Mouse (Mus musculus) spleen, postnatal 14 days (tissue): ENCODE data around the gene Rgma.

Source experiments
- DNase-seq, 2 experiments: peaks; one replicate each; pipeline ENCODE4 v3.0.0; 2021 to 2022; ENCODE audit warnings: low spot score in 2 of 2

The Rgma gene

DNA sequence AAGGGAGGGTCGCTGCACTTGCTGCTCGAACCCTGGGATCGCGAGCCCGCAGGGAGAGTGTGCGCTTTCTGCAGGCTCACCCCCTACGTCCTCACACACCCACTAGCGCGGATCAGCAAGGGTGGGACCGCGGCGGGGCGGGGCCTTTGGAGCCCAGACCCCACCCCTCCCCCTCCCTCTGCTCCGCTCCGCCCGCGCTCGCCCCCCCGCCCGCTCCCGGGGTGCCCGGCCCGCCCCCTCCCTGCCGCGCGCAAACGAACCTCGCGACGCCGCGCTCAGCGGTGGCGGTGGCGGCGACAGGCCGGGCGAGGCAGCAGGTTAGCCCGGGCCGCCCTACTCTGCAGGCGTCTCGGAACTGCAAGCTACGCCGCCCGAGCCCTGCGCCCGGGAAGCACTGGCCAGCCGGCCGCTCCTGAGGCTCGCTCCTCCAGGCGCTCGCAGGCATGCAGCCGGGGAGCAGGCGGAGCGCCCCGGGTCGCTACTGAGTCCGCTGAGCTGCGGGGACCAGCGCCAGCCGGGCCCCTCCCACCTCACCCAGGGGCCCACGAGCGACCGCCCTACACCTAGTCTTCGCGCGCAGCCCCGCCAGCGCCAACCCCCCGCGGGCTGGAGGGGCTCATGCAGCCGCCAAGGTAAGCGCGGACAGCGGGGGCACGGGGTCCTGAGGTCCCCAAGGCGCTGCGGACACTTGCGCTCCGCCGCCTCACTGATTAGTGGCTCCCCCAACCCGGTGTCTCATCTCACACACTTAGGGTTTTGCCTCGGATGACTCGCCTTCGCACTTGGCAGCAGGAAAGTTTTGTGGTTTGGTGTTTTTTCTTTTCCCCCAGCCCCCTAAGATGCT, at the start of gene Rgma:
Gene Rgma, plus strand, starts transcription at position 253 of the 844 bp plus-strand sequence.
- DNase-seq, result no peak

DNA sequence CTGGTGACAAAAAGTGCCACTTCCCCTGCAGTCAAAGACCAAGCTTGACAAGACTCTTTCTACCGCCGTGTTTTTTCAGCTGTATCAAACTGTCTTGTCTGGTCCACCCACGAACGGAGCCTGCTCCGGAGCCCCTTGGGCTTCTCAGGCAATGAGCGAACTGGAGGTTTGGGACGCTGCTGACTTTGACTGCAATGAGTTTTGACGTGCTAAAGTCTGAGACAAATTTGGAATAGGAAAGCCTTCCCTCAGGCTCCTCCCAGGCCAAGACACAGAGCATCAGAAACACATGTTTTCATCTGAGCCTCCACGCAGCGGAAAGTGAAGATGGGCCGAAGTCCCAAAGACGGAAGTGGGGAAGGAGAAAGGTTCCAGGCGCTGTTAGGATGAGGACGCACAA, 49.1 kb upstream of the Rgma start:
- no peak for DNase-seq

DNA sequence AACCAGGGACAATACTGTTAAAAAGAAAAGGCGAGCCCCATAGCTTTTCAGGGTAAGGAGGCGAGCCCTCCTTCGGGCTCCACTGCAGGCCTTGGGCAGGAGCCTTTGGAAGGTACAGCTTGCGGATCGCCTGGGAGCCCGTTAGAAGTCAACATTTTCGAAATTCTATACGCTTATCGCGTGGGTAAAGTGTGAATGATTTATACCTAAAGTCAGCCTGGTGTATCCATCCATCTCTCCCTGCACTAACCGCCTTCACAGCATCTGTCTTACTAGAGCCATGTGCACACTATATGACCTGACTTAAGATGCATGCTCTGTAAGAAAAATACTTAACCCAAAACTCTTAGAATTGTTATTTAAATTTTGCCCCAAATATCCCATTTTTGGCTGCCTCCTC, 48.6 kb upstream of the Rgma start:
- no peak for DNase-seq

- no peak for DNase-seq
Measured at GRCm38 (mm10) chr7:73327193-73327592, 48.1 kb upstream of the Rgma start.

DNA sequence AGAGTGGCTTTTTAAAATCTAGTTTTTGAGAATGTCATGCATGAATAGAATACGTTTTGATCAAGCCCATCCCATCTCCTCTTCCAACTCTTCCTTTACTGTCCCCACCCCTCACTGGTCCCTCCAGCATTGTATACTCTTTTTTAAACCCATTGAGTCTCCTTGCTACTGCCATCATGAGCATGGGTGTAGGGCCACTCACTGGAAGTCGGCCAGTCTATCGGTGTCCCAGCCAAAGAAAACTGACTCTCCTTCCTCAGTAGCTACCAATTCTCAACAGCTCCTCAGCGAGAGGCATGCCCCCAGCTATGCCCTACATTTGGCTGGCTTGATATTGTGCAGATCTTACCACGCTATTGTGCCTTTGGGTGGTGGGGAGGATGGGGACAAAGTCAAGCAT, 47.7 kb upstream of the Rgma start:
- DNase-seq, result no peak

DNA sequence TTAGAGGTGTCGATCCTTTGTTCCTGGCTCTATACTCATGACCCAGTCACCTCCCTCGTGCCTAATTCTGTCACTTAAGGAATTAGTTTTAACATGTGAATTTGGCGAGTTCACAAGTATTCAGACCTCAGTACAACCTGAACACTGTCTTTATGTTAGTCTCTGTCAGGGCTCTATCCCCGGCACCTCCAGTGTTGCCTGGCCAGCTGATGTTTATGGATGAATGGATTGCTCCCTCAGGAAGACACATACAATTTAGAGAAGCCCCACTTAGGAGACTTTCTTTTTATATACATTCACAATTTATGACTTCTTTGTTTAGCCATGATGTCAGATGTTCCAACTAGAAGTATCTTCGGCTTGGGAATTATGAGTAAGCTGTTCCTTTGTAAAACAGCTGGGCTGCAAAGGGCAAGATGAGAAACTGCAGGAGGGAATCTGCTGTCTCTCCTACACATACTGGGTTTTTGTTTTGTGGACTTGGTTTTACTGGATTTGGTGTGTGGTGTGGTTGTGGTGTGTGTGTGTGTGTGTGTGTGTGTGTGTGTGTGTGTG, 46.6 kb upstream of the Rgma start:
- no peak for DNase-seq

DNA sequence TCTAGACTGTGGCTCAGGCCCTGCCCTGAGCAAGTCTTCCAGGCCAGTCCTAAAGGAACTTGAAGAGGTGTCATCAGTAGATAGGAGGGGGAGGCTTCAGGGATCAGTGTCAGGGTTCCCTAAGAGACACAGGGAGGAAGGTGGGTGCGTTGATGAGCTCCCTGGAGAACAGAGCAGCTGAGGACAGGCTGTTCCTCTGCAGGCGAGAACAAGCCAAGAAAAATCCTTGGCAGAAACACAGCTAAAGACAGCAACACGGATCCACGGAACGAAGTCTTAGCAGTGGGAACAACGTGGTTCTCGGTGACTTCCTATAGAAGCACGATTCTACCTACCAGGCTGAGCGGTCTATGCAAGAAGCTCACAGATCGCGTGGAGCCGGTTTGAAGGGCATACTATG, 44.6 kb upstream of the Rgma start:
- DNase-seq, result no peak

DNA sequence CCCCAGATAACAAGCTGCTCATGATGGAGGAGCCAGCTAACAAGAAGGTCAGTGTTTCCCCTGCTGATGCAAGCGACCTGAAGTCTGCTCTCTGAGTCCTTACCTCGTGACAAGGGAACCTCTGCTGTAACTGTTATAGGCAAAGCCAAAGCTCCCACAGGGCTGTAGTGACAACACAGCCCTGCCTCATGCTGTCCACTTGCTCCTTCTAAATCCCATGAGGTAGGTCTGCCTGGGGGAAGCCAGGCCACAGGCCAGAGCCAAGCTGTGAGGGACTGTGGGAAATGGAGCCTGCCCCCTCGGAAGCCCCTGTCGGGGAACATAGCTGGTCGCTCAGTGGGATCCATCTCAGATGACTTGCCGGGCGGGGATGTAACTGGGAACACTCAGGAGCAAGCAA, 43.7 kb upstream of the Rgma start:
- DNase-seq, result no peak

GRCm38 (mm10) chr7:73333398-73333988, 41.8 kb upstream of the Rgma start:
- DNase-seq, result no peak

- no peak for DNase-seq
Measured at GRCm38 (mm10) chr7:73334883-73335282, 40.4 kb upstream of the Rgma start.

DNA sequence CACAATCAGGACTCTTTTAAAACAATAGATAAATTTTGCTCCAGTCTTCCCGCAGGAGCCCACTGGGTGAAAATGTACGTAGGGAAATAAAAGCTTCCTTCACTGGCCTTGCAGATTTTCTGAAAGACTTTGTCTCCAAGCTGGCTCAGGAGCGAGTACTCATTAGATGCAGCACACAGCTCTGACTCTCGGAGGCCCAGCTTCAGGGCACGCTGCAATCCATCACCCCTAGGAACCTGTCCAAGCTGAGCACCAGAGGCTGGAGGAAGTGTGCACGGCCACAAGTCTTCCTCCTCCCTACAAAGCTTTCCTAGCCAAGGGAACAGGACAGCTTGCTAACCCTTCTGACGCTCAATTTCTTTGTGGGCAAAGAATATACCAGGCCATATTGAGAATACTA, 38.9 kb upstream of the Rgma start:
- DNase-seq, result no peak

DNA sequence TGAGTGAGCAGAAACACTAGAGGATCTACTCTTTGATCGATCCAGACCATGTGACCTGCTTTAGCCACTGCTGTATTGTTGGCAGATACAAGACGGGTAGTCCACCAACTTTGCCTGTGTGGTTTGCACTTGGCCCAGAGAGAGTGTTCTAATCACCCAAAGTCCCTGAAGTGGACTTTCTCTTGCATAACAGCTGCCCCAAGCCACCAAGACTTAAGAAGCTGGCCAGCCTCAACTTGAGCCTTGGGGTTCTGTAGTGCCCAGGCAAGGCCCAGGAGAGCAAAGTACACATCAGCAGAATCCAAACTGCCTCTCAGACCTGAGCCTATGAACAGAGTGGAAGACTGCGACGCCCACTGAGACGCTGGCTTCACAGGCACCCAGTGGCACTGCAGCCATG, 37.0 kb upstream of the Rgma start:
- no peak for DNase-seq

- no peak for DNase-seq
Measured at GRCm38 (mm10) chr7:73343852-73344251, 31.5 kb upstream of the Rgma start.

- DNase-seq, result no peak
Measured at GRCm38 (mm10) chr7:73348585-73349124, 26.7 kb upstream of the Rgma start.

DNA sequence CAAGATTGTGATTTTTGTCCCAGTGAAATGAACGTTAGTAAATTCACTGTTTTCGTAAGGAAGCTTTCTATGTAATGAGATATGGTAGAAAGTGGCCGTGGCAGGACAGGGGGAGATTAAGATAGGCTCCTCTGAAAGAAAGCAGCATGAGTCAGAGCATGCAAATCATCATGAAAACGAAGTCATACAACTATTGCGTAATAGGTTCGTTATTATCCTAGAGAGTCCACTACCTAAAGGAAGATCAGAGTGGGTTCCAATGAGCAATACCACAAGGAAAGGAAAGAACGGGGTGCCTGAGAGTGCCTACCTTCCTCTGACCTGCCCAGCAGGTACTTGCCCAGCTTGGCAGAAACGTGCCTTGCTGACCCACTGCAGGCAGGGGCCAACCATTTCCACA, 26.2 kb upstream of the Rgma start:
- DNase-seq, result no peak

DNA sequence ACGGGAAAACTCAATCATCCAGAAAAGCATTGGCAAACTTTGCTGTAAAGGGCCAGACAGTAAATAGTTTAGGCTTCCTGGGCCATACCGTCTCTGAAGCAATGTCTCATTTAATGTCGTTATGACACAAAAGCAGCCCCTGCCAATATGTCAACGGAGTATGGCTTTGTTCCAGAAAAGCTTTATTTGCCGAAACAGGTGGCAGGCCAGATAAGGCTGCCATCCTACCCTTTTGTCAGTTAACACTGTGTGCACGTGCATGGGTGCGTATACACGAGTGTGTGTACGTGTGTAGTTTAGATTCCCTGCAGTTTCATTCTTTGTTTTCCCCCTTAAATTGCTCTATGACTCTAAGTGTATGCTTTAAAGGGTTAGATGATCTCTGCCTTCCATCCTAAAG, 20.1 kb upstream of the Rgma start:
- DNase-seq, result no peak

- DNase-seq, result no peak
Measured at GRCm38 (mm10) chr7:73356901-73357300, 18.4 kb upstream of the Rgma start.

DNA sequence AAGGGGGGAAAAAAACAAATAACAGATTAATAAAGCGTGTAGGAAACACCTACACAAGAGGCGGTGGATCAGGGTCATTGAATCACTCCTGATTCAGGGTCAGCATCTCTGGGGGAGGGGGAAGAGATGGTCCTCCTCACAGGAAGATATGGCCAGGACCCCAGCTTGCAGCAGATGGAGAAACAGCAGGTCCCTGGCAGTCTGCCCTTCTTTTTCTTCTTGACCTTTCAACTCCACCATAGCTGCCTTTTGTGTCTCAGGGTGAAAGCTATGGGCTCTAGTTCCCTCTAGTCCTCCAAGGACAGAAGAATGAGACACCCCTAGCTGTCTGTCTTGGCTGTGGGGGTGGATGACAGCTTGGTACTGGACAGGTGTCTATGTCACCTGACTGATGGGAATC, 17.7 kb upstream of the Rgma start:
- no peak for DNase-seq

DNA sequence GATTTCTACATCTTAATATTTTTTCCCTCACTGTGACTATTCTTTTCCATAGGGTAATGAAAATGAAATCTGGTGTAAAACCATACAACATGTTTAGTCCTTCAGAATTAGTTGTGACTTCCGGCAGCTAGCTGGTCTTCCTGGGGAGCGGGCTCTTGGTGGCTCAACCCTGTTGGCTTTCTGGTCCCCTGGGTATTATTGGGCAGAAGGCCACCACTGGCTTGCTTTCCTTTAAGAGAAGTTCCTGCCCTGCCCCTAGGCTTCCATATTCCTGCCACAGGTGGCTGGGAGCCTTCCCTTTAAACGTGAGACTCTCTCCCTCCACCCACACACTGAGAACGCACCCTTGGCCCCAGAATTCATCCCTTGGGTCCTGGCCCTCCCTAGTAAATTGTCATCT, 9.8 kb upstream of the Rgma start:
- DNase-seq, result no peak

GRCm38 (mm10) chr7:73365965-73366364, 9.3 kb upstream of the Rgma start:
- no peak for DNase-seq

DNA sequence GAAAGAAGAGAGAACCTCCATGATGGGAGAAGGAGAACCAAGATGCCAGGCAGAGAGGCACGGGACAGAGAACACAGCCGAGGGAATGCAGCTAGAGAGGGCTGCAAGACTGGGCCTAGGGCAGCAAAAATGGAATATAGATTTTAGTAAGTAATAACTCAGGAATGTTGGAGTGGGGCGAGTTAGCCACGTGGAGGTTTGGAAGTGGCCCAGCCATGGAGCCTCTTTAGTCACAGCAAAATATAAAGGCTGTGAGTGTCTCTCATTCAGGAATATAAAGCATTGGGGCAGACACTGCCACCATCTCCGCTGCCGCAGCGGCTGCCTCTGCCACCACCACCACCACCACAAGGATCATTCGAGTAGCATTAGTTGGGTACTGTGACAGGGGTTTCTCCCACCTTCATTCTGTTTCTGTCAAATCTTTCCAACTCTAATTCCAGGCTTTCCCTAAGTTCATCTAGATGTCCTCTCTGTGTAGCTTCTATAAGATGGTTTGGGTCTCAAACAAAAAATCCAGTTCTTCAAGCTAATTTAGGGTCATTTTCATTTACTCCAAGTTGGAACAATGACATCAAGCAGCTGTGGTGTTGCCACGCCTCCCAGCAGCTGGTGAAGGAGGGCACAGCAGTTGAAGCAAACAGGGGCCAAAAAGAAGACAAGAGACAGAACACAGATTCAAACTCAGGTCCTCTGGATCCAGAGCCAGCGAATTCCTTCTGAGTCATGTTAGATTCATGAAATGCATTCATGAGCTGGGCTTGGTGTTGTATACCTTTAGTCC, 7.4 kb upstream of the Rgma start:
- no peak for DNase-seq

DNA sequence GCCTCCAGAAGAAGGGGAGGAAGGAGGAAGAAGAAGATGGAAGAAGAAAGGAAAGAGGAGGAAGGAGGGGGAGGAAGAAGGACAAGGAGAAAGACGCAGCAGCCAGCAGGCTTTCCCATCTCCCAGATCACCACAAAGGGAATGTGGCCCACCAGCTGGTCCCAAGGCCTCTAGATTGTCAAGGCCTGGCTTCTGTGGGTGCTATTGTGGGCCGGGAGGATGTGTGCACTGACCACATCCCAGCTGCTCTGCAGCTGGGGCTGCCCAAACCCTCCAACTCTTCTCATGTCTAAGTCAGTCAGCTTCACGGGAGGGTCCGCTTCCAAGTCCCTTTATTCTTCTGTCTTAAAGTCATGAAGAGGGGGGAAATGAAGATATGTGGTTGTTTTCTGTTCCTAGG, 5.3 kb upstream of the Rgma start:
- DNase-seq, result no peak
